Mouse (Mus musculus) spleen, postnatal 36 days (tissue): Measurements from ENCODE around the gene Atp6v0a4.

Experiments used
- DNase-seq, 2 experiments: peaks; one replicate each; pipeline ENCODE4 v3.0.0; 2022; ENCODE audit warnings: low spot score in 2 of 2, mixed read lengths in 1 of 2

The Atp6v0a4 gene

DNA sequence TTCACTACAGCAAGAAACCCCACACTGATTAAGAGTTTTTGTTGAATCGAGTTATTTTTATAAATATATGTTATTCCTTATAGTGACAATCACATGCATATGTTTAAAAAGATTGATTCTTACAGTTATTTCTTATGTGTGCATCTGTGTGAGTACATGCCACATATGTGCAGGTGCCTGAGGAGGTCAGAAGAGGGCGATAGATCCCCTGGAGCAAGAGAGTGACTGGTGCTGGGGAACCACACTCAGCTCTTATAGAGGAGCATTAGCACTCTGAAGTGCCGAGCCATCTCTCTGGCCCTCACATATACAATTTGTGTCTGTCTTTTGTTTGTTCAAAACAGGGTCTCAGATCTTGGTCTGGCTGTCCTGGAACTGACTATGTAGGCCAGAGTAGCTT, 50.8 kb downstream of the Atp6v0a4 start:
- DNase-seq, result no peak

DNA sequence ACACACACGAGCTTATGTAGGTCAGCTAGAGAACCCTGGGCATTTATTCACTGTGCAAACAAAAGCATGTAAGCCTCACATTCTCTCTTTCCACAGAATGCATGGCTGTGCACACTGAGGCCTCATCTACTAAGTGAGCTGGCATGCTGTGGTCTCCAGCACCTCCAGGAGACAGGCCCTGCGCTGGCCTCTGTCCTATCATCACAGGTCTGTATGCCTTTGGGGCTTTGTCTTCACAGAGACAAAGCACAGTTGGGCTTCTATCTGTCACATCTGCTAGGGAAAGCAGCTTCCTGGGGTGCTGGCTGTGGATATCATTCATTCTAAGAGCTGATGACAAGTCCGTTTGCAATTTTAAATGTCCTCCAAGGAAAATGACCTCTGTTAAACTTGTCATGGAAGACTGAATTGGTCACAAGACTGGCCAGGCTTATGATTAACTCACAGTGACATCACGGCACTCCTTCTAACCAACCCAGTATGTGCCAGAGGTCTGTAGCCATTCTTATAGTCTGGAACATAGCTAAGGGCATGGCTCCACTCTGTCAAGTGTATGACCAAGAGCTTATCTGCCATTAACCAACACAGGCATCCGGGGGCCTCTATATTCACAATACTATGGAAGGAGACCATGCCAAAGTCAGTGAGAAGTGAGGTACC, 52.1 kb downstream of the Atp6v0a4 start:
- DNase-seq, result no peak

DNA sequence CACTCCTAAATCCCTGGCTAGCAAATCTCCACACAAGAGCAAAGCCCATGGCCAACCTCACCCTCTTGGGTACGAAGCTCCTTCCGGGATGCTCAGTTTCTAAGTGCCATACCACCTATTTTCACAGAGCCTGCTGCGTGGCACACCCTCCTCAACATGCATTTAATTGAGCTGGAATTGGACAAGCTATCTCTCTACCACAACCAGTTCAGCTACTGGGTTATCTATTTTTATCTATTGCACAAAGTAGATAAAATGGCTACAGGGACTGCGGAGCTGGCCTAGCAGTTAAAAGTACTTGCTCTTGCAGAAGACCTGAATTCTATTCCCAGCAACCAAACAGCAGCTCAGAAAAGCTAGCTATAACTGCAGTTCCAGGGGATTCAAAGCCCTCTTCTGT, 53.1 kb downstream of the Atp6v0a4 start:
- no peak for DNase-seq

DNA sequence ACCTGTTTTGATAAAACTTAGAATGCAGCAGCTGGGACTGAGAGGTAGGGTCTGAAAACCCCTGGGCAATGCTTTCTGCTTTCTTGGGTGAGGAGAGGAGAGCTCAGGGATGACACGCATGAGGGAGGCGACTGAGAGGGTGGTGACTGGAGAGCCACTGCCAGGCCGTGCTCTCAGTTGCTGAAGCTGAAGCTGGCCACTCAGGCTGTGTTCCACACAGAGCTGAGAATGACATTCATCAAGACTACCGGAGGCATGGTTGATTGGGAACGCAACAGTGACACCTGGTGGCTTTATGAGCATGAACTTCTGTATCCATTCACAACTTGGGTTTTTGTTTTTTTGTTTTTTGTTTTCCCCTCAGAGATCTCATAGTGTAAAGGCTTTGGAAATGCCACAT, 58.2 kb downstream of the Atp6v0a4 start:
- peak; percentile 42 to 57 for DNase-seq

DNA sequence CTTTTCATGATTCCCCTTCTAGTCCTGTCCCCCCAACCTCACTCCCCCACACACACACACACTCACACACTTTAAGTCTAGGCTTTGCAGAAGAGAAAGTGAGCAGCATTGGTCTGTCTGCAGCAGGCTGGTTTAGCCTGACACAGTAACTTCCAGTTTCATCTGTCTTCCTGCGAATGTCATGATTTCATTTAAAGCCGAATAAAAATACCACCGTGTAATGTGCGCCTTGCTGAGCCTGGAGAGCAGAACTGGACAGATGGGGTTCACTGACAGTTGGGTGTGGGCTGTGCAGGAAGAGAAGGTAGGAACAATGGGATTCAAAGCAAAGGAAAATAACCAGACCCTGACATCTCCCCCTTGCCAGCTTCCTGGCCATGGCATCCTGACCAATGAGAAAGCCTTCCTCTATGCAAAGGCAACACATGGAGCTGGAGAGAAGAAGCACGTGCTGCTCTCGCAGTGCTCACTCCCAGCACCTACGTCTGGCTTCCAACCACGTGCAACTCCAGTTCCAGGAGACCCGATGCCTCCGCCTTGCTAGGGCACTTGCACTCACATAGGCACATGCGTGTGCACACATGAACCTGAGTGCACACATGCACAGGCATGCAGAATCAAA, 58.8 kb downstream of the Atp6v0a4 start:
- peak in 1 of 2 experiments; percentile 14 for DNase-seq

DNA sequence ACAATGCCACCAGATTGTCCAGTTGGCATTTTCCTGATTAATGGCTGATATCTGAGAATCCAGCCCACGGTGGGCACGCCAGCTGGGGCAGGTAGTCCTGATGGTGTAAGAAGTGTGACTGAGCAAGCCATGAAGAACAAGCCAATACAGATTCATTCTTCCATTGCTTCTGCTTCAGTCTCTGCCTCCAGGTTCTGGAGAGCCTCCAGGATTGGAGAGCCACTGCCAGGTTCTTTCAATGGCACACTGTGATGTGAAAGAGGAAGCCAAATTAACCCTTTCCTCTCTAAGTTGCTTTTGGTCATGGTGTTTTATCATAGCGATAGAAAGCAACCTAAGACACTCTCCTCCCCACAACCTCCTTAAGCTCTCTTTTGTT, 59.3 kb downstream of the Atp6v0a4 start:
- no peak for DNase-seq

DNA sequence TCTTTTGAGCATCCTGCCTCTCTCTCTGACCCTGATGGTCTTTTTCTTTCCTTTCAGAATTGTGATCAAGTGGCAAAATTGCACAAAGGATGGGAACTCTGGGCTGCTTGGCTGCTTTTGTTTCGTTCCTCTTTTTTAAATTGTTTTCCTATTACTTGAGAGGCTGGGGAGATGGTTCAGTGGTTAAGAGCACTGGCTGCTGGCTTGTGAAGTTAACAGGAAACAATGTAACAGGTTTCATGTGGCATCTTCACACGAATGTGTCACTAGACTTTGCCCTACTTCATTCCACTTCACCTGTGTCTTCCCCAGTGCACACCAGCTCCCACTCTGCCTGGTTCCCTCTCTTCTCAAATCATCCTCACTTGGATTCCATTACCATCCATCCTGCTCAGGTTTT, 59.8 kb downstream of the Atp6v0a4 start:
- DNase-seq, result peak; percentile 55 to 58

DNA sequence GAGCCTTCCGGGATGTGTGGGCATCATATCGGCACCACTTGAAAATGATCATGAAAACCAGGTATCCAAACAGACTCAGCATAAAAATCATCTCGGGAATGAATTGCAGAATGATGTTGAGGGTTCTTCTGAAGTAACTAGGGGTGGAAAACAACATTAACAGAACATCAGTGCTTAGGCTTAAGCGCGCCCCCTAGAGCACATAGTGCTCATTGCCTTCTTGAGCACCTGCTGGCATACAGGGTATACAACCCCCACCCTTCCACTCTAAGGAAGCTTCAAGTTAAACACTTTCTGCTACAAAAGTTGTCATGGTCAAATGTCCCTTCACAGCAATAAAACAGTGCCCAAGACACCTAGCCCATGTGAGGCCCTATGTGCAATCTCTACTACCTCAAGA, 65.6 kb downstream of the Atp6v0a4 start:
- no peak for DNase-seq

DNA sequence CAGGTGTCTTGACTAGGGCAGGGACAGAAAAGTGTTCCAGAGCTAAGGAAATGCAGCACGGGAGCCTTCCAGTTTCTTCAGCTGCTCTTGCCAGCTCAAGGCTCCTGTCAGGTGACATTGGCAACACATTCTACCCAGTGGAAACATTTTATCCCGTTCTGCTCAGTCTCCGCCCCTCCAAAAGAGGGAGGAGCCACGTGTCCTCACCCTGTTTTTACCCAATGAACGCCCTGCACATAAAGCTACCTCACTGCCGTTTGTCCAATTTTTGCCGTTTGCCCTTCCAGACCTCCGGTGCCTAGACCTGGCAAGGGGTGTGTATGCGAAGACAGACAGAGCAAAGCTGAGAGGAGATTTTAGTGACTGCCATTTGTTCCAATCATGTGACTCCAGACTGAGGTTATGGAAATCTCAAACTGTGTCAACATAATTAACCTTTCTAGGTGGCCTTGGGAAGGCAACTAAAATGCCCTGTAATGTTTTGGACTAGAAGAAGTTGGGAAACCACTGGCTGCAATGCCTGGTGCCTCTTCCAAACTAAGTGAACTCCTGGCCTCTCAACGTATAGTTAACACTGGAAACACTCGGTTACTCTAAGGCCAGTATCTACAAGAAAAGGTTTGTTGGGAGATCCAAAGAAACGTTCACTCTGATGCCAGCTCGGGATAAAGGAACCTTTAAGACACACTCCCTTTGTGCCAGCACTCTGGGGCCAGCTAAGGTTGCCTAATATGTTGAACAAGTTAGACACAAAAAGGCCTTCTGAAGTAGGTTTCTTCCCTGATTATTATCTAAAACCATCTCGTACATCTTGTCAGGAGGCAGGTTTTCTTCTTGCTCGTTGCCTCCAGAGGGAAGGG, 68.7 kb downstream of the Atp6v0a4 start:
- no peak for DNase-seq

DNA sequence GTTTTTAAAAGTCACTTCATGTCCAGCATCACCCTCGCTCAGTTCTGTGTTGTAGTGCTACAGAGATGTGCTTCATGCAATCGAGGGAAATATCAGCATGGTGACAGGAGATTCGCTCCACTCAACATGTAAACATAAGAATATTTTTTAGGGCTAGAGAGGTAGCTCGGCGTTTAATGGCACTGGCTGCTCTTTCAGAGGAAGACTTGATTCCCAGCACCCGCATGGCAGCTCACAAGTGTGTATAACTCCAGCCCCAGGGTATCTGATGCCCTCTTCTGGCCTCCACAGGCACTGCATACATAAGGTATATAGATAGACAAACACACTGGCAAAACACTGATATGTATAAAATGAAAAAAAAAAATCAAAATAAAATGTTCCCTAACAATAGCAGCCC, 74.8 kb downstream of the Atp6v0a4 start:
- peak; percentile 24 to 38 for DNase-seq

DNA sequence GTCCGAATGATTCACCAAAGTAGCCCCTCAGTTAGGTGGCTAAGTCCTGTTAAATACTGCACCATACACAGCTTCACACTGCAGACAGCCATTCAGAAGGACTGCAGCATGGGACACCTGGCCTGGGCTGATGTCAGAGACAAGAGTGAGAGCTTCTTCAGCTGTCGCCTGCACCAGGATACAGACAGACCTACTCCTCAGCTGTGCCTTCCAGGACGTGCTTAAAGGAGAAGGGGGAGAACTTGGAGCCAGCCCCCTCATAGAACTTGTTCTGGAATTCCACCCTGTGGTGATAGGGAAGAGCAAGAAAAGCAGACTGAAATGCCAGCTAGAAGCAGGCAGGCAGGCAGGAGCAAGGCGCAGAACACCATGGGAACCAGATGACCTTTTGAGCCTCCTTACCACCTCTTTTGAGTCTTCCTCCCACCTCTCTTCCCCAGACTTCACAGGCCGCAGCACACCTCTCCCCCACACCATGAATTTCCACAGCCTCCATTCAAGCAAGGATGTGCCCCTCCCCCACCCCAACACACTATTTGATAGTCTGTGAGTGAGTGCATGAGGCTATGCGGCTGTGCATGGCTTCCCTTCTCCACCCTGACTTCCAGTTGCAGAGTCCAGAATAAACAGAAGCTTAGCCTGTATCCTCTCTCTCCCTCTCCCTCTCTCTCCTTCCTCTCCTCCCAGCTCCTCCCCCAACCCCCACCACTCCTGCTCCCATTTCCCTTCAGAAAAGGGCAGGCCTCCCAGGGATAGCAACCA, 75.4 kb downstream of the Atp6v0a4 start:
- DNase-seq, result no peak

DNA sequence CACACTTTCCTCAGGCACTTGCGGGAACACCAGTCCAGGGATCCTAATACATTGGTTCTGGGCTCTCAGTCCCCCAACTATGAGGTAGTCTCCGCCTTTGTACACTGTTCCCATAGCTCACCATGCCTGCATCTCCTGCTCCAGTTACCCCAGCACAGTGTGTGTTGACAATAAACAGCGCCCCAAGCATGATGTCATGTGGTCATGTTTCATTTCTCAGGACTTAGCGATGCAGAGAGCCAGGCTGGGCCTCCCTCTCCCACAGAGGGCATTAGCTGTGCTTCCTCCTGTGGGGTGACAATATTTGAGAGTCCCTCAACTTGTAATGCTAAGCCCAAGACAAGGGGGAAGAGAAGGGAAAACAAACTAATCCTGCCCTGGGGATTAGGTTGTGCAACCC, 76.4 kb downstream of the Atp6v0a4 start:
- DNase-seq, result peak; percentile 41 to 60

DNA sequence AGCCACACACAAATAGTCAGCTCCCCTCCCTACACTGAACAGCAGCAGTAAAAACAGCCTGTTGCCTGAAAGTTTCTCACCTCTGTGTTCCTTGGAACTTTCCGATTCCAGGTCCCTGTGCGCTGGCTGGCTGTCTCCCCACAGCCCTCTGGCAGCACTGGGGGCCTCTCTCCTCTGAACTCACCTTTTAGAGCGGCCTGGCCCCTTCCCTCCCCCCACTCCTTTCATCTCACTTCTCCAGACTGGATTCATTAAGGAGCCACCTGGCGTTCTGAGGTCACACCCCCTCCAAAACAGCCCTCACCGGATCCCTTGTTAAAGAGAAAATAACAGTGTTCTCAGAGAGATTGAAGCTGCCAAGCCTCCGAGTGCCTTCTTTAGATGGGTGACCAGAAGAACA, 77.5 kb downstream of the Atp6v0a4 start, which contains the start of gene Svopl:
Gene Svopl, minus strand, starts transcription at position 159 of the 400 bp plus-strand sequence.
- DNase-seq, result no peak

DNA sequence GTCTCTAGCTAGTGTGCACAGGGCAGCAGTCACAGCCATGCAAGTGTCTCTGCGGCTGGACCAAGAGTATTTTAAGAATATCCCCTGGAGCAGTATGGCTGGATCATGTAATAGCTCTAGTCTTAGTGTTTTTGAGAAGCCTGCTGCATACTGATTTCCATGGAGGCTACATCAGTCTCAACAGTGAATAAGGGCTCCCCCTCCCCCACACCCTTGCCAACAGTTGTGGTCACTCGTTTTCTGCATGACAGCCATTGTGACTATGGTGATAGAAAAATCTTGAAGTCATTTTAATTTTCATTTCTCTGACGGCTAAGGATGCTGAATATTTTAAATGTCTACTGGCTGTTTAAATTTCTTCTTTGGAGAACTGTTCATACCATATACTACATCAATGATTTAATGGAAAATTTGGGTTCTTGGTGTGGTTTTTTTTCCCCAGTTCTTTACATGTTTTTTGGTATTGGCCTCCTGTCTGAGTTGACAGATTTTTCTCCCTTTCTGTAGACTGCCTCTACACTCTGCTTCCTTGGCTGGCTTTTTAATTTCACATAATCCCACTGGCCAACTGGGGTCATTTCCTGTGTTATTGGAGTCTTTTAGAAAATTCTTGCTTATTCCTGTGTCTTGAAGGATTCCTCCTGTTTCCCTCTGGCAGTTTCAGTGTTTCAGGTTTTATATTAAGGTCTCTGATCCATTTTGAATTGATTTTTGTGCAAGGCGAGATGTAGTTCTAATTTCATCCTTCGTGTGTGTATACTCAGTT, 91.4 kb downstream of the Atp6v0a4 start:
- DNase-seq, result no peak

DNA sequence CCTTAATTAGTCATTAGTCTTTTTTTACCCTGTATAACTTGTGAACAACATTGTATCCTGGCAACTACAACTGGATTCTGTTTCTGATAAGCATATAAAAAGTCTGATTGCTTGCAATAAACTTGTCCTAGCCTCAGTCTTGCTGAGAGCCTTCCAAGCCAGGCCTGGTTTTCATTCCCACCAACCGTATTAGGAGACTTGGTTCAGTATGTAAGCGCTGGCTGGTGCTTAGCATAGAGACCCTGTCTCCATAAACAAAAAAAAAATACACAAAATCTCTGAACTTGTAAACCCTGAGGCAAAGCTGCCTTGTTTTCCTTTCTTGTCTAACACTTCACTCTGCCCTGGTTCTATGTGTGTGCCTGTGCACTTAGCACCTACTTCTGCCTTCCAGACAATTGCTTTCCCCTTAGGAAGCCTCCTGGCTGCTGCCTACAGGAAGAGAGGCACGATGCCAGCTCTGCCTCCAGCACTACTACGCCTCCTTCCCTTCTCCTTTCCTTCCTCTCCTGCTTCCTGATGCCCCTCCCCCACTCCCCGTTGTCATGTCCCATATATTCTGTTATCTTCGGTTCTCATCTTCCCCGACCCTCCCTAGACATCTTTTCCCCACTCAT, 92.4 kb downstream of the Atp6v0a4 start:
- DNase-seq, result no peak

DNA sequence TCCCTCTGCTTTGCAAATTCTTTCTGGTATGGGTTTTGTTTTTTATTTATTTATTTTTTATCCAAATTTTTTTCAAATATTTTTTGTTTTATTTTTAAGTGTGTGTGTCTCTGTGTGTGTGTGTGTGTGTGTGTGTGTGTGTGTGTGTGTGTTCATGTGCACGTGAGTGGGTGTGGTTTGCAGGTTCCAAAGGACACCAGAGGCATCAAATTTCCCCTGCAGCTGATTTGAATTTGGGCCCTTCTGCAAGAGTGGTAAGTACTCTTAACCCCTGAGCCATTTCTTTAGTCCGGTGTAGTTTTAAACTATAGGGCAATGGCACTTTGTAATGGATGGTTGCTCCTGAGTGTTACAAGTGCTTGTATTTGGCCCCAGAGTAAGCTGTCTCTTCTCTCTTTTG, 96.2 kb downstream of the Atp6v0a4 start:
- no peak for DNase-seq

DNA sequence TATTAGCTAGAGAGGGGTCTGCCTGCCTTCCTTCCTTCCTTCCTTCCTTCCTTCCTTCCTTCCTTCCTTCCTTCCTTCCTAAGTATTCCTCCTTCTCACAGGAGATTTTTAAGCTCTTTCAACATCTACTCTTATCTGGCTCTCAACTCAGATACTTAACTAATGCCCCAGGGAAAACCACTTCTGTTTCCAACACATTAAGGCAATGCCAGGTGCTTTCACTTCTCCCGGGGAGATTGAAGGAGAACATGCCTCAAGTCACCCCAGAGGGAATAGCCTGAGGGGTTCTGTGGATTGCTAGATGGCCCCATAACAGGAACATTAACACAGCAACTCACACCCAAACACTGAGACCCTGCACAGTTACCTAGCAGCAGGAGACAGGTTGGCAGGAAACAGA, 96.6 kb downstream of the Atp6v0a4 start:
- DNase-seq, result no peak

DNA sequence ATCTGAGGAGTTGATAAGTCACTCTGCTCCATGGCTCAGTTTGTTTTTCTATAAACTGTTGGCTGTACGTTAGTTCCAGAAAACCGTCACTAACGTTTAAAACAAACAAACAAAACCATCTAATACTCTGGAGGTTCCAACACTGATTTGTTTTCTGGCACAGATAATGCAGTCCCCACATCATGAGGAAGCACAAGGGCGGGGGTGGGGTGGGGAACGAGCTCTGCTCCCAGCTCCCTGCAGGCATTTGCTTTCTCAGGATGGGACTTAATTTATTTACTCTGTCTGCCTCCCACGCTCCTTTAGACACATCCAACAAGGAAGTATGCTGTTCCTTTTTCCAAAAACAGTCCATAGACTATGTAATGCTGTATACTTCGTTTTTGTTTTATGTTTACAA, 101.1 kb downstream of the Atp6v0a4 start:
- DNase-seq, result no peak

DNA sequence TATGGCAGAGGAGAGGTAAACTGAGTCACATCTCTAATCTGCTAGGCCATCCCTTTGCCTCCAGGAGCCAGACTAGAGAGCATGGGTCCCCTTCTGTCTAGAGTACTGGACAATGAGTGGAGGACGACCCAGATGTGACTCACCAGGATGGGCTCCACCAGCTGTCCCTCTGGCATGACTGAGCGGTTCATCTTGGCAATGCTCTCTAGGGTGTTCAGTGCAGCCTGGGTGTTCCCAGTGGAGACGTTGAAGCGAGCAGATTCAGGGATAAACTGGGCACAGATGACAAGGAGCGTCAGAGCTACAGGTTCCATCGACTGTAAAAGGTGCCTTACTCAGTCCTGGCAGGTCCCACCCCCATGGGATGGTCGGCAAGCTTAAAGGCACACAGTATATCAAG, 103.0 kb downstream of the Atp6v0a4 start:
- DNase-seq, result no peak

DNA sequence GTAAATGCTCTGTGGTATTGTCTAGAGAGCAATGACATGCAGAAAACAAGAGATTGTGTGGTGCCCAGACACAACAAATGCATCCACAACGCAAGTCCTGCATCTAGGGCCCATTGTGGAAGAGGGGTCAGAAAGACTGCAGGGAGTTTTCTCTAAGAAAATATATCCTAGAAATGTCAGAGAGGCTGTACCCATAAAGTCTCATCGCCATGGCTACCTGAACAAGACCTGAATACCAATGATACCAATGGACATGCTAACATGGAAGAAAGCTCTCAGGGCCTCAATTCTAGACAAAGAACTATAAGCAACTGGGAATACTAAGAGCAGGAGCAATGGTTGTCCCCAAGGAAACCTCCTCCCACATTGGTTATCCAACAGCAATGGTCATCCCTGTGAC, 111.6 kb downstream of the Atp6v0a4 start:
- DNase-seq, result no peak

DNA sequence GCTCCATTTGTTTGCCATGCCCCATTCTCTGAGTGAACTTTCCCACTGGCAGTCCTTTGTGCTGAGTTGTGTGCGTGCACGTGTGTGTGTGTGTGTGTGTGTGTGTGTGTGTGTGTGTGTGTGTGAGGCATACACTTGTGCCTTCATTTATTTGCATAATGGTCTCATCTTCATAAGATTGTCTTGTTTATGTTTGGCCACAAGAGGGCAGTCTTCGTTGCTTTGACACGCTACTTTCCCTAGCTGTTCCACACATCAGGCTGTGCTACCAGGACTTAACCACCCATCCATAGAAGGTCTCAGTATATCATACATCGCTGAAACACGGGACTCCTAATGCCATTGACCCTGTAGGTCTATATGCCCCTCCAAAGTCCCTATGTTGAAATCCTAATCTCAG, 116.9 kb downstream of the Atp6v0a4 start:
- DNase-seq, result peak; percentile 19 to 37
